Mouse (Mus musculus) layer of hippocampus, postnatal 36 days (tissue): Measurements from ENCODE around the gene Kcnn1. TPM values are rescaled to one million over a fixed set of nuclear protein-coding genes. Genes with fewer than 3 reads are reported as not detected.
"Not testable (repeated sequence)": the region's sequence is repeated elsewhere in the genome, so short reads cannot be mapped to it uniquely, and the experiment has no call there.

ENCODE experiments used
- DNase-seq, 2 experiments: peaks; one replicate each; pipeline ENCODE4 v3.0.0; 2022
- total RNA-seq, 2 experiments: library from RNA; stranded (reverse); gene quantifications; 2 replicates each; pipeline ENCODE4 v1.2.3; 2021

Gene Kcnn1
- total RNA-seq, 2 experiments from 2014 or later = 16.9 to 17.7 TPM

GRCm38 (mm10) chr8:70841147-70842072, 21.6 kb downstream of the Kcnn1 start:
- DNase-seq = peak; percentile 84 to 91

GRCm38 (mm10) chr8:70840590-70840989, 22.5 kb downstream of the Kcnn1 start:
- DNase-seq = no peak

DNA sequence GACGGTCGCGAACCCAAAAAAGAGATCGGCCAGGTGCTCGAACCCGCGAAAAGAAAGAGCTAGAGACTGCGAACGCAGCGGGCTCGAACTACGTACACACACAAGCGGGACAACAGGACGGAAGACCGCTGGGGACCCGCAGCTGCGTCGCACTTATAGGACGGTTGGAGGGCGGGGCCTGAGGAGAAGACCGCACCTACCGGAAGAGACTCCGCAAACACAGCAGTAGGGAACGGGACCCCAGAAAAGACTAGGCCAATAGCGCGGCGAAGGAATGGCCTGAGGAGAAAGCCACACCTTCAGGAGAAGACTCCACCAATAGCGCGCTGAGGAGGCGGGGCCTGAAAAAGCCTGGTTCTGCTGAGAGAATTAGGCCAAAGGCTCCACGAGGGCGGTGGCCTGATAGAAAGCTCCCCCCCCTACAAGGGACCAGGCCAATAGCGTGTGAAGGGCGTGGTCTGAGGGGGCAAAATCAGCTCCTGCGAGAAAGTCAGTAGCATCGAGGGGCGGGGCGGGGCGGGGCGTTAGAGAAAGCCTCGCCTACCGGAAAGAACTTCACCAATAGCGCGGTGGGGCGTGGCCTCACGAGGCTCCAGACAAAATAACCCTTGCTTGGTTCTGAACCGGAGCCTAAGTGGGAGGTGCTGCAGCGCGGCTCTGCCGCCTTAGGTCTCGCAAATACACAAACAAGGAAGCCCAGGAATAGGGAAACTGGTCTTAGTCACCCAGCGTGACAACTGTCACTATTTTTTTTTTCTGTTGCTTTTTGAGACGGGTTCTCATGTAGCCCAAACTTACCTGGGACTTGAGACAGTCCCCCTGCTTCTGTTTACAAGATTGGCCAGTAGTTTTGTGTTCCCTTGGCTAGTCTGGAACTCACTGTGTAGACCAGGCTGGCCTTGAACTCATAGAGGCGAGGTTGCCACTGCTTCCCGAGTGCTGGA, 23.4 kb downstream of the Kcnn1 start, which contains the start of gene Arrdc2:
Gene Arrdc2 (minus strand): TSS at position 313 of the 944 bp plus-strand sequence.
- DNase-seq = peak; percentile 96 to 98

GRCm38 (mm10) chr8:70838654-70839407, 24.2 kb downstream of the Kcnn1 start:
- no peak for DNase-seq

DNA sequence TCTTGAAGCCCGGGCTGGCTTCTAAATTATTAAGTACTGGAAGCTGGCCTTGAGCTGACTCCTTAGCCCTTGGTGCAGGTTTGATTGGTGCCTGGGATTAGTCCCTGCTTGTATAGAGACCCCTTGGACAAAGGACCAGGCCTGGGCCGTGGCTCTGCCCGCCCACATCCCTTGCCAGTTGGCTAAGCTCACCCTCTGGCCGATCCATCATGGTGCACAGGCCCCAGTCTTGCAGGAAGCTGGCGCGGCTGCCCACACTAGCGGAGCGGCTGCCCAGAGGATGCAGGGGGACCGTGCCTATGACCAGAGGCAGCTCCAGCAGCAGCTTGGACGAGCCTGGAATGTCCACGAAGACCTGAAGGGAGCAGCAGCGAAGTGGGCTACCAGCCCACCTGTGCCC, 26.4 kb downstream of the Kcnn1 start:
- no peak for DNase-seq

GRCm38 (mm10) chr8:70834071-70834470, 29.0 kb downstream of the Kcnn1 start:
- no peak for DNase-seq

- peak in 1 of 2 experiments; percentile 65 for DNase-seq
Measured at GRCm38 (mm10) chr8:70833520-70833919, 29.5 kb downstream of the Kcnn1 start.

- no peak for DNase-seq
Measured at GRCm38 (mm10) chr8:70833018-70833482, 30.0 kb downstream of the Kcnn1 start.

DNA sequence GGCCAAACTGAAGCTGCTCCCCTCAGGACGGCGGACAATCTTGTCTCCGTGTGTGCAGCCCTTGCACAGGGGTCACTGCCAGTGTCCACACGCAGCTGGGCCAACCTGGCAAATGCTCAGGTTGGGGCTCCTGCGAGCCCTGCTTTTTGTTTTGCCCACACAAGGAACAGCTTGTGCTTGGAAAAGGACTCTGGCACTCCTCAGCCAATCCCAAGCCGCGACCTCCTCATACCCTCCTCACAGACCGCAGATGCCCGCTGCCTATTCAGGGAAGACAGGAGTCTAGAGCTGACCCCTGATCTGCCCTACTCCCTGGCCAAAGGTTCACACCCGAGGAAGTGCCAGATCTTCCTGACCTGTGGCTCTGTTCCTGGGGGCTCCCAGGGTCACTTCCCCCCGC, 30.7 kb downstream of the Kcnn1 start:
- no peak for DNase-seq

DNA sequence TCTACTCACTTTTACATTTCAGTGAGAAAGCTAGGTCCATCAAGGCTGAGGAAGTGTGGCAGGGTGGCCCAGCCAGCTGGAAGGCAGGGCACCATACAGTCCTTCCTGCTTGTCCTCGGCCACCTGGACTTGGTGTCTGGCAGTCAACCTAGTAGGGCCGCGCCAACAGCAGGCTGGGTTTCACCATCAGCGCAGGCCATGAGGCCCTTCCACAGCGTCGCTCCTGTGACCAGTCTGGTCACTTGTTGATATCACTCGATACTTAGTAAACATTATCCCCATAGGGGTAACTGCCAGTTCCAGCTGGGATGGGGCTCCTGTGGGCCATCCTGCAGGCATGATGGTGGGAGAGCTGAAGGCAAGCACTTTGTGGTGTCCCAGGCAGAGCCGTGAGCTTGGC, 31.5 kb downstream of the Kcnn1 start:
- no peak for DNase-seq

DNA sequence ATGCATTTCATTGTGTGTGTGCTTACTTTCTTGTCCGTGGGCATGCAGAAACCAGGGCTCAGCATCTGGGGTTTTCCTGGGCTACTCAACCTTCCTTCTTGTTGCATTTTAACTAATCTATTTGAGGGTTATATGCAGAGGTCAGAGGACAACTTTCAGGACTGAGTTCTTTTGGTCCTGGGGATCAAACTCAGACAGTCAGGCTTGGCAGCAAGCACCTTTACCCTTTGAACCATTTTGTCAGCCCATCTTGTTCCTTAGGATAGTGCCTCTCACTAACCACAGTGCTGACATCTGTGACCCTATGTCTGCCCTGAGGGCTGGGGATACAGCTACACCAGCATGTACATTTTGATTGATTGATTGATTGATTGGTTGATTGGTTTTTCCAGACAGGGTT, 35.3 kb downstream of the Kcnn1 start:
- no peak for DNase-seq

- no peak for DNase-seq
Measured at GRCm38 (mm10) chr8:70827010-70827409, 36.0 kb downstream of the Kcnn1 start.

DNA sequence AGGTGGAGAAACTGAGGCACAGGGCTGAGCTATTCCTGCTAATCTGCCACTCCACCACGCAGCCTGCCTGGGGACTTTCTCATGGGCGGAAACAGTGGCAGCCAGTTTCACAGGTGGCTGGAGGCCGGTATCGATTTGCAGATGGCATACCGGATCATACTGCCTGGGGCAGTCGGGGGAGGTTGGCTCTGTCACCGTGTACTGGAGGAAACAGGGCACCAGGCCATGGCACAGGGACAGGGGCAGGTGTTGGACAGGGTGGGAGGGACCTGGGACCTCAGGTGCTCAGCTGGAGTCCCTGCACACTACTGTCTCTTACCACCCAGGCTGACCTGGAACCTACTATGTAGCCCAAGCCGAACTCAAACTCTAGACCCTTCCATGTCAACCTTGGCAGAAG, 37.2 kb downstream of the Kcnn1 start:
- DNase-seq = no peak

DNA sequence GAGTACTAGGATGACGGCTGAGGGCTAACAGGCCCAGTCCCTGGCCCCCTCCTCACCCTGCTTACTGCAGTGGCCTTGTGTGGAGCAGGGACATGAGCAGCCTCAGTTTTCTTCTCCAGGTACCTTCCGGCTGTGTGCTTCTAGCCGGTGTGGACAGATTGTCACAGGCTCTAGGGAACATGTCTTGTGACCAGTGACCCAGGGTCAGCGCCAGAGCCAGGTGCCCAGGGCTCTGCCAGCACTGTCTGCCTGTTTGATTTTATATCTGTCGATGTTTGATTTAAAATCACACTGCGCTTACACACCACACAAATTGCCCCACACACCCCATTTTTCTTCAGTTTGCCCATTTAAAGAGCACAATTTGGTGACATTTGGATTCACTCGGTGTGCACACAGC, 39.3 kb downstream of the Kcnn1 start:
- DNase-seq = no peak

DNA sequence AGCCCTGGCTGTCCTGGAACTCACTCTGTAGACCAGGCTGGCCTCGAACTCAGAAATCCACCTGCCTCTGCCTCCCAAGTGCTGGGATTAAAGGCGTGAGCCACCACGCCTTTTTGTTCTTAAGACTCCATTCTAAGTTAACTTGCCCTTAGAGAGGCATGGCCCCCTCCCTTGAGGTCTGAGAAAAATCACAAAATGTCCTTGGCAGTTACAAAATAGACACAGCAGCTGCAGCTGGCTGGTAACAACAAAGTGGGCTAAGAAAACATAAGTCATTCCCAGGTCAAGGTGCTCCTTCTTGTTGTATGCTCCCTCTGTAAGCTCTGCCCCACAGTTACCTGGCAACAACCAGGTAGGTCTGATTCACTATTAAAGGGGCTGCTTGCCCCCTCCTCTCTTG, 40.5 kb downstream of the Kcnn1 start:
- DNase-seq = not testable (repeated sequence)

- no peak for DNase-seq
Measured at GRCm38 (mm10) chr8:70821992-70822391, 41.1 kb downstream of the Kcnn1 start.

- DNase-seq = no peak
Measured at GRCm38 (mm10) chr8:70821399-70821962, 41.6 kb downstream of the Kcnn1 start.

DNA sequence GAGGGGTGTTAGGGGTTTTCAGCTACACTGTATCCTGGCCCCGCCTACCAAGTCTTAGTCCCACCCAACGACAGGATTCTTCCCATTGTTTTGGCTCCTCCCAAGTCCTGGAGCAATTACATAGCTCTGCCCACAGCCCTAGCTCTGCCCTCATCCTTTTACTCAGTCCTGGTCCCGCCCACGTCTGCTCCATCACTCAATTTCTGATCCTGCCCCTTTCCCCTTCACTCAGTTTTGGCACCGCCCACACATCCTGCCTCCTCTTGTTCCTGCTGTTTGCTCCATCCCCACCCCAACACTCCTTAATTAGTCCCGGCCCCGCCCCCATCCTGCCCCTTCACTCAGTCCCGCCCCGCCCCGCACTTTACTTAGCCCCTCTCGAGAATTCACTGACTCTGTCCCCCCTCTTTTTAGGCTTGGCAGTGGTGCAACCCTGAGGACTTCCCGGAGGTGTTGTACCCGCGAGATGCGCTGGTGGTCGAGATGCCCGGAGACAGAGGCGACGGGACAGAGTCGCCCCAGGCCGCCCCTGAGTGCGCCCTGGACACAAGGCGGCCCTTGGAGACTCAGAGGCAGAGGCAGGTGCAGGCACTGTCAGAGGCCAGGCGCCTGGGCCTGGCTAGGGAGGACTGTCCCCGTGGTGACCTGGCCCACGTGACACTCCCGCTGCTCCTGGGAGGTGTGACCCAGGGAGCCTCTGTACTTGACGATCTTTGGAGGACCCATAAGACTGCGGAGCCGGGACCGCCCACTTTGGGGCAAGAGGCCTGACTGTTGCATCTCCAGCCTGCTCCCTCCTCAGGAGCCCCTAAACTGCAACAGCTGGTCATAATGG, 42.7 kb downstream of the Kcnn1 start:
- DNase-seq = no peak

DNA sequence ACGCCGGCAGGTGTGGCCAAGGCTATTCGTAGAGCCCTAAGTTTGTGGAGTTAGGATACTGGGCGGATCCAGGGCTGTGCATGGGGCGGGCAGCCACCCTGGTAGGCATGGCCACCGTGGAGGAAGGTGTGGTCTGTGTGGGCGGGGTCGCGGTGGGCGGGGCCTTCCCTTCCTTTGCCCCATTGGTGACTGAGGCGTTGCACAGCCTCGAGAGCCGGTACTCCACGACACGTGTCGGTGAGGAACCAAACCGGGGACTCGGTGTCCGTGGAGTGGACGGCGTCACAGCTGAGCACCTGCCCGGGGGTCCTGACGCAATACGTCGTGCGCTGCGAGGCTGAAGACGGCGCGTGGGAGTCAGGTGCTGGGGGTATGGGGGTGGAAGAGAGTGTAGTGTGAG, 46.4 kb downstream of the Kcnn1 start:
- DNase-seq = peak in 1 of 2 experiments; percentile 32

DNA sequence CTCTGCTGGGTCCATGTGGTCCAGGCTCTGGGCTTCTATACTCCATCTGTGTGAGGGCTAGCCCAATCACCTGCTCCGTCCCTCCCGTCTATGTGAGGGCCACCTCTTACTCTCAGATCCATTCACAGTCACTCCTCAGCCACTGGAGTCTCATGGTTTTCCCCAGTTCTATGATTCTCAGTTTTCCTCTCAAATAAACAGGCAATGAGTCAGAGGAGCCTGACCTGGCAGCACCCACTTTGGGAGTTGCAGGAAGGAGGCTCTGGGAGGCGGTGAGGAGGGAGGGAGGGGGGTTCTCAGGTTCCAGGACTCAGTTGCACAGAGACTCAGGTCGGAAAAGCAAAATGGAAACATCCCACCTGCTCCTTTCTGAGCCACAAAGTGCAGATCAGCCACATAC, 50.2 kb downstream of the Kcnn1 start:
- no peak for DNase-seq

GRCm38 (mm10) chr8:70812055-70812454, 51.0 kb downstream of the Kcnn1 start:
- DNase-seq = no peak
